Mouse (Mus musculus) heart, postnatal 0 days (tissue): ENCODE data around the gene Fkbp5. TPM values are rescaled to one million over a fixed set of nuclear protein-coding genes. Genes with fewer than 3 reads are reported as not detected.
A peak's percentile ranks its signal among the peaks of the same experiment; 100 is the strongest.

Source experiments
- ATAC-seq: fragments of 200-750 bp; cut with Nextera tagmentation; 2 replicates; pipeline ENCODE4 v1.8.0; 2017; ENCODE audit warnings: low read depth, moderate number of reproducible peaks, moderate library complexity; ENCODE audit not compliant: insufficient read depth
- DNase-seq: peaks from one replicate; pipeline ENCODE4 v3.0.0-alpha.2; 2016; ENCODE audit warnings: low spot score
- H3K27ac ChIP-seq: fragments of 300-500 bp; sonication (generic); 2 replicates; pipeline ENCODE4 v1.5.1; 2014; ENCODE audit warnings: low read depth, mild to moderate bottlenecking
- H3K27me3 ChIP-seq: fragments of 300-500 bp; sonication (generic); 2 replicates; pipeline ENCODE4 v1.6.1; 2014; ENCODE audit warnings: low read length, mixed read lengths; ENCODE audit not compliant: control insufficient read depth, insufficient read depth
- H3K36me3 ChIP-seq: fragments of 300-500 bp; sonication (generic); replicated peaks from 2 replicates; pipeline ENCODE4 v1.6.1; 2014; ENCODE audit warnings: low read length, mixed read lengths; ENCODE audit not compliant: control insufficient read depth, insufficient read depth
- H3K4me1 ChIP-seq: fragments of 300-500 bp; sonication (generic); 2 replicates; pipeline ENCODE4 v1.6.1; 2014; ENCODE audit warnings: antibody characterized with exemption; ENCODE audit not compliant: control insufficient read depth, insufficient read depth
- H3K4me2 ChIP-seq: fragments of 300-500 bp; sonication (generic); 2 replicates; pipeline ENCODE4 v1.6.1; 2014; ENCODE audit warnings: low read depth, mild to moderate bottlenecking, low read length, moderate library complexity
- H3K4me3 ChIP-seq: fragments of 300-500 bp; sonication (generic); 2 replicates; pipeline ENCODE4 v1.5.1; 2014; ENCODE audit warnings: low read depth, low read length
- H3K9ac ChIP-seq: fragments of 300-500 bp; sonication (generic); replicated peaks from 2 replicates; pipeline ENCODE4 v1.6.1; 2014; ENCODE audit warnings: low read depth, low read length, mixed read lengths
- H3K9me3 ChIP-seq: fragments of 300-500 bp; sonication (generic); replicated peaks from 2 replicates; pipeline ENCODE4 v1.6.1; 2016; ENCODE audit warnings: low read length; ENCODE audit not compliant: control insufficient read depth
- CTCF ChIP-seq: IDR thresholded peaks from 2 replicates; pipeline ENCODE4 v1.5.1; 2016; ENCODE audit warnings: antibody characterized with exemption, control low read depth, low read depth
- EP300 ChIP-seq: IDR thresholded peaks from 2 replicates; pipeline ENCODE4 v1.6.1; 2016; ENCODE audit warnings: antibody characterized with exemption, low read depth
- WGBS: fragments of 180-500 bp; shearing (Covaris S2); extraction: QIAGEN DNeasy Blood & Tissue Kit; methylation state at CpG from one replicate; pipeline ENCODE4 v1.1.7; 2014; 5-methylcytosine and 5-hydroxymethylcytosine counted together
- polyA plus RNA-seq: library from polyadenylated mRNA; unstranded; fragments of >200 nt; fragmentation: Nextera tagmentation; extraction: Ambion mirVana; gene quantifications from 2 replicates; pipeline ENCODE4 v1.2.1, GENCODE M21; 2015
- total RNA-seq: library from RNA; depleted of rRNA; stranded (reverse); fragments of >200 nt; gene quantifications from 2 replicates; pipeline ENCODE4 v1.2.3, GENCODE M21; 2014; ENCODE audit warnings: low replicate concordance

Fkbp5 gene
- total and polyA plus RNA-seq, 2 experiments from 2014 or later = 8.3 to 19.4 TPM

DNA sequence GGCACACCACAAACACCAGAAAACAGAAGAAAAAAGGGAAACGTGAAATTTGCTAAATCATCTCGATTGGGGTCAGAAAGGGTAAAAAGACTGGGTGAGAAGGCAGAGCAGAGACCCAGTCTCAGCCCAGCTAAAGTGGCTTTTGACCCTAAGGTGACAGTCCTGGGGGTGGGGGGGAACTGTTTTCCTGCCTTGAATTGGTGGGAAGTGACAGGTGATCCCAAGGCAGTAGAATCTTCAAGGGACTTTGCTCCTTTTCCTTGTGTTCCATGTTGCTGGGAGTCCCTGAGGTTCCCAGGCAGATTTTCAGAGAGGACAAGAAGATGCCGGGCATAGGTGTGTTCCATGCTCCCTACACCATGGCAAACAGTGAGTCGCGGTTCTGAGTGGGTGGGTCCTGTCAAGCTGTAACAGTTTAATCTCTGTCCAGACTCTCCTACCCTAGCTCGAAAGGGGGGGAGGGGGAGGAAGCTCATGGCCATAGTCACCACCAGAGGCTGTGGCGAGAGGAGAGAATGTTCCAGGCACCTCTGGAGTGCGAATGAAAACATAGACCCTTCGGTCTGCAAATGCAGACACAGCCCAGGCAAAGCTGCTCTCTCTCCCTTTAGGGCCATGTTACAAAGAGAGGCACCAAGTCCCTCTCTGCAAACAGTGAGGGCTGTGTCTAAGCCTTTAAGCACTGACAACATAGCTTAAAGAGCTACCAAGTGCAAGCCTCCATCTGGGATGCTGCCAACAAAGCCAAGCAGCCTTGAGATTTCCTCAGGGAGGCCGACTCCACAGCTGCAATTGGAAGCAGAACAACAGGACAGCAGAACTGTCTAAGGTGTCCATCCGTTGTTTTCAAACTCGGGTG lies 10.1 kb upstream of the Fkbp5 start:
- Histone ChIP-seq H3K27me3 (0 out of 2 replicates have a peak, but pooled peaks cover 6% of the 10 kb centered on the region), H3K4me3 (0 out of 2 replicates have a peak overlapping the region, but pooled peaks have one; percentile 8), H3K9ac (no peak overlapping the region; the same call in 1 of the 2 replicates), H3K27ac (peak overlapping the region; percentile 13; the same call in 1 of the 2 replicates), H3K4me2 (peak overlapping the region; percentile 34), H3K9me3 (no peaks in the 10 kb centered on the region), H3K36me3 (no peaks in the 10 kb centered on the region), H3K4me1 (no peaks in the 10 kb centered on the region; the same call in 1 of the 2 replicates)
- TF ChIP-seq EP300 (no peak), CTCF (no peak)
- WGBS = 36% methylated on average over 12 of the region's 12 CpGs
- no peak for DNase-seq
- ATAC-seq = no peak

DNA sequence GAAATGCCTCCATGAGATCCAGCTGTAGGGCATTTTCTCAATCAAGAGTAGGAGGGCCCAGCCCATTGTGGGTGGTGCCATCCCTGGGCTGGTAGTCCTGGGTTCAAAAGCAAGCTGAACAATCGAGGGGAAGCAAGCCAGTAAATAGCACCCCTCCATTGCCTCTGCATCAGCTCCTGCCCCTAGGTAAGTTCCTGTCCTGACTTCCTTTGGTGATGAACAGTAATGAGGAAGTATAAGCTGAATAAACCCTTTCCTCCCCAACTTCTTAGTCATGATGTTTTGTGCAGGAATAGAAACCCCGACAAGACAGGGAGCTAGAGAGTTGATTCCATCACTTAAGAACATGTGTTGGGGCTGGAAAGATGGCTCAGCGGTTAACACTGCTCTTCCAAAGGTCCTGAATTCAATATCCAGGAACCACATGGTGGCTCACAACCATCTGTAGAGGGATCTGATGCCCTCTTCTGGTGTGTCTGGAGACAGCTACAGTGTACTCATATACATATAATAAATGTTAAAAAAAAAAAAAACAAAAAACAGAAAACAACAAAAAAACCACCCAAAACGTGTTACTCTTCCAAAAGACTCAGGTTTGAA lies 7.6 kb upstream of the Fkbp5 start:
- ATAC-seq (no peak), DNase-seq (no peak)
- 78% methylated on average over 4 of the region's 4 CpGs for WGBS

DNA sequence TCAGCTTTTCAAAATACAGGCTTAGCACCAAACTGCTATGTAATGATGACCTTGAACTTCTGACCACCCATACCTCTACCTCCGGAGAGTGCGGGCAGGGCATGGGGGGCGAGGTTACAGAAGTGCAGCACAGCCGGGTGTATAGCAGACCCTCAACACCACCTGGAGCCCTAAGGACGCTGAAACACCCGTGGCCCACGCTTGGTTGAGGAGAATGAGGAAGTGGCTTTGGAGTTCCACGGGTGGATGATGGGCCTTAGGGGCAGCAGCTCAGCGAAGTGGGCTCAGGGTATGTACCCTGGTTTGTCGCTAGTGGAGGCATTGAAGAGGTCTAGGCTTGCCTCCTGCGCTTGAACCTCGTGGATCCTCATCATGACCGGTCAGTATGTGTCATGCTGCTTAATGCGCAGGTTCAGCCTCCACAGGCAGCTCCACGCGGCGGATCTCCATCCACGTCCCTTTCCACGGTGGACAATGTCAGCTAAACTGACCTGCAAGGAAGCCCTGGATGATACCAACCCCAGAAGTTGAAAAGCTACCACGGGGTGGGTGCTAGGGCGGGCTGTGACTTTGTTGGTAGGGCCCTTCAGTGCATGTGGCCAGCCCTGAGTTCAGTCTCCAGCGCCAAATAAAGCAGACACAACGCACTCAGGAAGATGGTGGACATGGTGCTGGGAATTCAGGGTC lies 6.8 kb upstream of the Fkbp5 start:
- WGBS = 86% methylated on average over 23 of the region's 23 CpGs
- Histone ChIP-seq H3K27me3 (no peaks in the 10 kb centered on the region), H3K4me1 (peaks cover 7% of the 10 kb centered on the region), H3K9ac (no peak overlapping the region), H3K4me3 (peak overlapping the region; percentile 67; the same call in 1 of the 2 replicates), H3K36me3 (no peaks in the 10 kb centered on the region), H3K4me2 (peak overlapping the region; percentile 98), H3K9me3 (no peaks in the 10 kb centered on the region), H3K27ac (0 out of 2 replicates have a peak overlapping the region, but pooled peaks have one; percentile 3)
- TF ChIP-seq EP300 (no peak), CTCF (no peak)
- ATAC-seq (no peak), DNase-seq (no peak)

More for the DNA sequence above, 7.6 kb upstream of the Fkbp5 start:
- Histone ChIP-seq H3K36me3 (no peaks in the 10 kb centered on the region), H3K27me3 (no peaks in the 10 kb centered on the region), H3K27ac (0 out of 2 replicates have a peak overlapping the region, but pooled peaks have one; percentile 3), H3K4me1 (peaks cover 7% of the 10 kb centered on the region), H3K9ac (no peak overlapping the region), H3K4me2 (no peak overlapping the region; the same call in 1 of the 2 replicates), H3K4me3 (no peak overlapping the region), H3K9me3 (no peaks in the 10 kb centered on the region)
- TF ChIP-seq EP300 (no peak), CTCF (no peak)

DNA sequence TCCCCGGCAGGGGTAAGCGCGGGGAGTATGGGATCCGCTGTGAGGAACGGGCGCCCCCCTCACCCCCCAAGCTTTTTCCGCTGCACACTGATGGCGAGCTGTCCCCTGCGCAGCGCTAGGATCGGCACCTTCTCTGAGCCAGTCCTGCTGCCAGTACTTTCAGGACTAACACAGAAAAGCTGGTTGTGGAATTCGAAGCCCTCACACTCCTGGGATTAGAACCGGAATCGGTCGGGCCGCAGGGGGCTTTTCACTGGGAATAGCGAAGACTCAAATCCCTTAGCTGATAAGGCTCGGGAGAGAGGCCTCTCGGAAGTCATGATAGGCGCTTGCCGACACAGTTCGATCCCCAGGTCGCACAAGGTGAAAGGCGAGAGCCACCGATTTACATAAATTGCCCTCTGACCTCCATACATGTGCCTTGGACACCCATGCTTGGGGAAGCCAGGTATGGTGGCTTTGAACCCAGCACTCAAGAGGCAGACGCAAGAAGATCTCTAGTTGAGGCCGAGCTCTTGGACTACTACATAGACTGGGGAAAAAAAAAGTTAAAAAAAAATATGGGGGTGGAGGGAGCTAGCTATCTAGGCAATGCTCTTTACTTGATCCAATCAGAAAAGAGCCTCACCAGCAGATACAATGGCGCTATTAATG lies 6.2 kb upstream of the Fkbp5 start:
- TF ChIP-seq CTCF = no peak
- TF ChIP-seq EP300 = no peak
- Histone ChIP-seq H3K4me3 (peak overlapping the region; percentile 67), H3K4me1 (peaks cover 13% of the 10 kb centered on the region), H3K9ac (peak overlapping the region; percentile 65; the same call in 1 of the 2 replicates), H3K27ac (peak overlapping the region; percentile 91), H3K4me2 (peak overlapping the region; percentile 98), H3K36me3 (no peaks in the 10 kb centered on the region), H3K27me3 (no peaks in the 10 kb centered on the region), H3K9me3 (no peaks in the 10 kb centered on the region)
- DNase-seq = no peak
- no peak; the same call in 1 of the 2 replicates for ATAC-seq
- WGBS = 12% methylated on average over 28 of the region's 28 CpGs
